Mouse (Mus musculus): ENCODE data around the gene Mdga1. TPM values are rescaled to one million over a fixed set of nuclear protein-coding genes. Genes with fewer than 3 reads are reported as not detected.

The Mdga1 gene
- total RNA-seq, 2 experiments from 2014 or later: 27.8 to 32.7 TPM

GRCm38 (mm10) chr17:29937350-29937781 lies 32.5 kb downstream of the Mdga1 start:
- no peak overlapping the region for H3K27ac ChIP-seq
- no peak overlapping the region for H3K4me3 ChIP-seq
- no peak for DNase-seq (ENCODE audit: extremely low spot score in 1 of 2, low spot score in 2 of 2)
- intact Hi-C loops (cut with DNase I): no loop called here
- TF ChIP-seq CTCF (IDR thresholded peaks at IDR 0.05): no peak

- no peak for TF ChIP-seq CTCF (IDR thresholded peaks at IDR 0.05)
- Histone ChIP-seq H3K4me3 (no peak overlapping the region), H3K27ac (no peak overlapping the region)
- intact Hi-C loops (cut with DNase I): no loop called here
- DNase-seq (ENCODE audit: extremely low spot score in 1 of 2, low spot score in 2 of 2): no peak
Measured at GRCm38 (mm10) chr17:29934133-29934851, 35.6 kb downstream of the Mdga1 start.

GRCm38 (mm10) chr17:29932753-29933152 lies 37.1 kb downstream of the Mdga1 start:
- Histone ChIP-seq H3K4me3 (no peak overlapping the region), H3K27ac (no peak overlapping the region)
- no peak for DNase-seq (ENCODE audit: extremely low spot score in 1 of 2, low spot score in 2 of 2)
- no peak for TF ChIP-seq CTCF (IDR thresholded peaks at IDR 0.05)
- intact Hi-C loops (cut with DNase I): no loop called here

GRCm38 (mm10) chr17:29931224-29931945 lies 38.5 kb downstream of the Mdga1 start:
- intact Hi-C loops (cut with DNase I): no loop called here
- DNase-seq (ENCODE audit: extremely low spot score in 1 of 2, low spot score in 2 of 2): no peak
- Histone ChIP-seq H3K27ac (no peak overlapping the region), H3K4me3 (no peak overlapping the region)
- no peak; the same call in 1 of the 2 replicates for TF ChIP-seq CTCF (IDR thresholded peaks at IDR 0.05)

- intact Hi-C loops (cut with DNase I): no loop called here
- DNase-seq (ENCODE audit: extremely low spot score in 1 of 2, low spot score in 2 of 2): peak in 1 of 2 experiments; percentile 42
- peak; percentile 13 for TF ChIP-seq CTCF (IDR thresholded peaks at IDR 0.05)
Measured at GRCm38 (mm10) chr17:29928751-29929237, 41.1 kb downstream of the Mdga1 start.

GRCm38 (mm10) chr17:29925608-29926606 lies 44.0 kb downstream of the Mdga1 start:
- intact Hi-C loops (cut with DNase I): no loop called here
- DNase-seq (ENCODE audit: extremely low spot score in 1 of 2, low spot score in 2 of 2): peak in 1 of 2 experiments; percentile 31
- Histone ChIP-seq H3K4me3 (no peak overlapping the region), H3K27ac (no peak overlapping the region)
- peak; percentile 18 for TF ChIP-seq CTCF (IDR thresholded peaks at IDR 0.05)

More at GRCm38 (mm10) chr17:29928751-29929237, 41.1 kb downstream of the Mdga1 start:
- no peak overlapping the region for H3K27ac ChIP-seq
- H3K4me3 ChIP-seq: no peak overlapping the region

GRCm38 (mm10) chr17:29920089-29920488 lies 49.8 kb downstream of the Mdga1 start:
- DNase-seq (ENCODE audit: extremely low spot score in 1 of 2, low spot score in 2 of 2): no peak
- Histone ChIP-seq H3K27ac (no peak overlapping the region), H3K4me3 (no peak overlapping the region)
- intact Hi-C loops (cut with DNase I): no loop called here
- TF ChIP-seq CTCF (IDR thresholded peaks at IDR 0.05): no peak

- H3K27ac ChIP-seq: no peak overlapping the region
- intact Hi-C loops (cut with DNase I): no loop called here
- no peak for TF ChIP-seq CTCF (IDR thresholded peaks at IDR 0.05)
- no peak for DNase-seq (ENCODE audit: extremely low spot score in 1 of 2, low spot score in 2 of 2)
- H3K4me3 ChIP-seq: no peak overlapping the region
Measured at GRCm38 (mm10) chr17:29919552-29919920, 50.4 kb downstream of the Mdga1 start.

- DNase-seq (ENCODE audit: extremely low spot score in 1 of 2, low spot score in 2 of 2): no peak
- Histone ChIP-seq H3K27ac (no peak overlapping the region), H3K4me3 (no peak overlapping the region)
- no peak for TF ChIP-seq CTCF (IDR thresholded peaks at IDR 0.05)
- intact Hi-C loops (cut with DNase I): no loop called here
Measured at GRCm38 (mm10) chr17:29918791-29919551, 50.9 kb downstream of the Mdga1 start.

GRCm38 (mm10) chr17:29916968-29917367 lies 52.9 kb downstream of the Mdga1 start:
- Histone ChIP-seq H3K4me3 (no peak overlapping the region), H3K27ac (no peak overlapping the region)
- TF ChIP-seq CTCF (IDR thresholded peaks at IDR 0.05): no peak
- DNase-seq (ENCODE audit: extremely low spot score in 1 of 2, low spot score in 2 of 2): no peak
- intact Hi-C loops (cut with DNase I): no loop called here

- intact Hi-C loops (cut with DNase I): no loop called here
- TF ChIP-seq CTCF (IDR thresholded peaks at IDR 0.05): no peak
- Histone ChIP-seq H3K27ac (no peak overlapping the region), H3K4me3 (no peak overlapping the region)
- DNase-seq (ENCODE audit: extremely low spot score in 1 of 2, low spot score in 2 of 2): no peak
Measured at GRCm38 (mm10) chr17:29915820-29916219, 54.1 kb downstream of the Mdga1 start.
